Mouse (Mus musculus) intestine, embryonic 16.5 days (tissue): ENCODE results near the gene Cct4. TPM values are rescaled to one million over a fixed set of nuclear protein-coding genes. Genes with fewer than 3 reads are reported as not detected.

Experiments
- ATAC-seq: fragments of 200-750 bp; cut with Nextera tagmentation; 2 replicates; pipeline ENCODE4 v1.8.0; 2017; ENCODE audit warnings: moderate TSS enrichment, moderate library complexity
- H3K27ac ChIP-seq: fragments of 300-500 bp; sonication (generic); 2 replicates; pipeline ENCODE4 v1.5.1; 2014; ENCODE audit warnings: mild to moderate bottlenecking, low read length
- H3K27me3 ChIP-seq: fragments of 300-500 bp; sonication (generic); replicated peaks from 2 replicates; pipeline ENCODE4 v1.6.1; 2014; ENCODE audit warnings: low read length, control low read depth, mixed read lengths; ENCODE audit not compliant: control insufficient read depth, insufficient read depth
- H3K36me3 ChIP-seq: fragments of 300-500 bp; sonication (generic); 2 replicates; pipeline ENCODE4 v1.6.1; 2014; ENCODE audit warnings: low read length, control low read depth; ENCODE audit not compliant: control insufficient read depth, insufficient read depth
- H3K4me1 ChIP-seq: fragments of 300-500 bp; sonication (generic); 2 replicates; pipeline ENCODE4 v1.6.1; 2014; ENCODE audit warnings: low read length, control low read depth, mixed read lengths; ENCODE audit not compliant: control insufficient read depth, insufficient read depth
- H3K4me2 ChIP-seq: fragments of 300-500 bp; sonication (generic); 2 replicates; pipeline ENCODE4 v1.6.1; 2014; ENCODE audit warnings: low read depth, low read length, control low read depth
- H3K4me3 ChIP-seq: fragments of 300-500 bp; sonication (generic); 2 replicates; pipeline ENCODE4 v1.5.1; 2014; ENCODE audit warnings: mild to moderate bottlenecking, low read length
- H3K9ac ChIP-seq: fragments of 300-500 bp; sonication (generic); 2 replicates; pipeline ENCODE4 v1.6.1; 2014; ENCODE audit warnings: low read depth, low read length
- H3K9me3 ChIP-seq: fragments of 300-500 bp; sonication (generic); 2 replicates; pipeline ENCODE4 v1.6.1; 2016; ENCODE audit warnings: low read length, control low read depth; ENCODE audit not compliant: control insufficient read depth
- WGBS: fragments of 180-500 bp; shearing (Covaris S2); extraction: QIAGEN DNeasy Blood & Tissue Kit; methylation state at CpG from one replicate; pipeline ENCODE4 v1.1.7; 2014; 5-methylcytosine and 5-hydroxymethylcytosine counted together
- polyA plus RNA-seq: library from polyadenylated mRNA; unstranded; fragments of >200 nt; fragmentation: Nextera tagmentation; extraction: Ambion mirVana; gene quantifications from 2 replicates; pipeline ENCODE4 v1.2.1, GENCODE M21; 2015

Cct4 gene
- polyA plus RNA-seq, 1 experiment from 2014 or later = 241 TPM

GRCm38 (mm10) chr11:22981041-22981440 is 9.3 kb upstream of the Cct4 start:
- H3K27ac ChIP-seq = peak overlapping the region; percentile 8; the same call in 1 of the 2 replicates
- H3K4me2 ChIP-seq = peak overlapping the region; percentile 65
- H3K9me3 ChIP-seq = no peaks in the 10 kb centered on the region
- peak overlapping the region; percentile 70 for H3K4me3 ChIP-seq
- no peaks in the 10 kb centered on the region for H3K36me3 ChIP-seq
- H3K27me3 ChIP-seq = no peaks in the 10 kb centered on the region
- peak overlapping the region; percentile 80 for H3K9ac ChIP-seq
- WGBS = 28% methylated on average over 4 of the region's 4 CpGs
- H3K4me1 ChIP-seq = peaks cover 6% of the 10 kb centered on the region
- ATAC-seq = no peak

GRCm38 (mm10) chr11:22981543-22981950 is 8.8 kb upstream of the Cct4 start:
- Histone ChIP-seq H3K27ac (peak overlapping the region; percentile 99), H3K4me1 (peaks cover 6% of the 10 kb centered on the region), H3K4me2 (peak overlapping the region; percentile 65), H3K9me3 (no peaks in the 10 kb centered on the region), H3K27me3 (no peaks in the 10 kb centered on the region), H3K9ac (peak overlapping the region; percentile 80), H3K4me3 (peak overlapping the region; percentile 70), H3K36me3 (no peaks in the 10 kb centered on the region)
- 2% methylated on average over 12 of the region's 12 CpGs for WGBS
- peak; percentile 64 for ATAC-seq

GRCm38 (mm10) chr11:22981984-22982757 is 8.1 kb upstream of the Cct4 start, which contains the start of the genes Gm28048 and Commd1:
Gm28048 (minus strand) TSS chr11:22982090.
Commd1 (minus strand) TSS chr11:22982382.
- H3K27ac ChIP-seq = peak within 1 kb of the TSS; percentile 99
- no peaks in the 10 kb centered on the region for H3K36me3 ChIP-seq
- no peaks in the 10 kb centered on the region for H3K9me3 ChIP-seq
- peak; percentile 95 for ATAC-seq
- peak within 1 kb of the TSS; percentile 80 for H3K9ac ChIP-seq
- H3K4me1 ChIP-seq = peaks cover 6% of the 10 kb centered on the region
- WGBS = 3% methylated on average over 42 of the region's 42 CpGs
- H3K4me3 ChIP-seq = peak within 1 kb of the TSS; percentile 70
- no peaks in the 10 kb centered on the region for H3K27me3 ChIP-seq
- peak within 1 kb of the TSS; percentile 65 for H3K4me2 ChIP-seq

GRCm38 (mm10) chr11:22982846-22983245 is 7.5 kb upstream of the Cct4 start:
- WGBS = 76% methylated on average over 6 of the region's 6 CpGs
- Histone ChIP-seq H3K9ac (no peak overlapping the region), H3K4me1 (peaks cover 6% of the 10 kb centered on the region), H3K4me2 (no peak overlapping the region), H3K36me3 (no peaks in the 10 kb centered on the region), H3K27me3 (no peaks in the 10 kb centered on the region), H3K27ac (no peak overlapping the region), H3K4me3 (no peak overlapping the region), H3K9me3 (no peaks in the 10 kb centered on the region)
- ATAC-seq = no peak

GRCm38 (mm10) chr11:22985510-22985909 is 4.8 kb upstream of the Cct4 start:
- Histone ChIP-seq H3K9me3 (no peaks in the 10 kb centered on the region), H3K27me3 (no peaks in the 10 kb centered on the region), H3K4me3 (no peak overlapping the region), H3K4me2 (no peak overlapping the region), H3K27ac (no peak overlapping the region), H3K9ac (no peak overlapping the region), H3K36me3 (no peaks in the 10 kb centered on the region), H3K4me1 (peaks cover 6% of the 10 kb centered on the region)
- no peak for ATAC-seq
- WGBS = 70% methylated on average over 3 of the region's 3 CpGs

- Histone ChIP-seq H3K36me3 (no peaks in the 10 kb centered on the region), H3K27ac (no peak overlapping the region), H3K9me3 (no peaks in the 10 kb centered on the region), H3K9ac (no peak overlapping the region), H3K4me1 (peaks cover 5% of the 10 kb centered on the region), H3K27me3 (no peaks in the 10 kb centered on the region), H3K4me3 (no peak overlapping the region), H3K4me2 (no peak overlapping the region)
- 39% methylated on average over 2 of the region's 2 CpGs for WGBS
- no peak for ATAC-seq
These were observed 3.0 kb upstream of the Cct4 start for GRCm38 (mm10) chr11:22987357-22987756.

GRCm38 (mm10) chr11:22989786-22990185 is 533 bp upstream of the Cct4 start:
- H3K4me3 ChIP-seq = peak overlapping the region; percentile 88
- peaks cover 3% of the 10 kb centered on the region; the same call in 1 of the 2 replicates for H3K36me3 ChIP-seq
- H3K27ac ChIP-seq = peak overlapping the region; percentile 93
- peak overlapping the region; percentile 82 for H3K4me2 ChIP-seq
- H3K9ac ChIP-seq = peak overlapping the region; percentile 93
- H3K27me3 ChIP-seq = no peaks in the 10 kb centered on the region
- ATAC-seq = 0 out of 2 replicates have a peak, but pooled peaks have one; percentile 6
- peaks cover 5% of the 10 kb centered on the region for H3K4me1 ChIP-seq
- no peaks in the 10 kb centered on the region for H3K9me3 ChIP-seq
- 35% methylated on average over 1 of the region's 1 CpGs for WGBS

GRCm38 (mm10) chr11:22991218-22991835 is 1.0 kb downstream of the Cct4 start:
- H3K4me2 ChIP-seq = peak overlapping the region; percentile 82
- H3K9me3 ChIP-seq = no peaks in the 10 kb centered on the region
- peaks cover 5% of the 10 kb centered on the region; the same call in 1 of the 2 replicates for H3K36me3 ChIP-seq
- H3K27ac ChIP-seq = no peak overlapping the region
- peak overlapping the region; percentile 93 for H3K9ac ChIP-seq
- peaks cover 5% of the 10 kb centered on the region for H3K4me1 ChIP-seq
- peak overlapping the region; percentile 88 for H3K4me3 ChIP-seq
- no peak for ATAC-seq
- no peaks in the 10 kb centered on the region for H3K27me3 ChIP-seq
- 8% methylated on average over 14 of the region's 14 CpGs for WGBS

GRCm38 (mm10) chr11:22994271-22994670 is 4.0 kb downstream of the Cct4 start:
- no peak overlapping the region for H3K4me2 ChIP-seq
- H3K4me1 ChIP-seq = peaks cover 5% of the 10 kb centered on the region
- no peaks in the 10 kb centered on the region for H3K9me3 ChIP-seq
- H3K27me3 ChIP-seq = no peaks in the 10 kb centered on the region
- H3K27ac ChIP-seq = no peak overlapping the region
- ATAC-seq = no peak
- H3K36me3 ChIP-seq = peaks cover 21% of the 10 kb centered on the region; the same call in 1 of the 2 replicates
- no peak overlapping the region for H3K4me3 ChIP-seq
- H3K9ac ChIP-seq = no peak overlapping the region
- WGBS = 87% methylated on average over 2 of the region's 2 CpGs
